ENCODE assay signal across 8 mouse cellular contexts in the genomic region with DNA sequence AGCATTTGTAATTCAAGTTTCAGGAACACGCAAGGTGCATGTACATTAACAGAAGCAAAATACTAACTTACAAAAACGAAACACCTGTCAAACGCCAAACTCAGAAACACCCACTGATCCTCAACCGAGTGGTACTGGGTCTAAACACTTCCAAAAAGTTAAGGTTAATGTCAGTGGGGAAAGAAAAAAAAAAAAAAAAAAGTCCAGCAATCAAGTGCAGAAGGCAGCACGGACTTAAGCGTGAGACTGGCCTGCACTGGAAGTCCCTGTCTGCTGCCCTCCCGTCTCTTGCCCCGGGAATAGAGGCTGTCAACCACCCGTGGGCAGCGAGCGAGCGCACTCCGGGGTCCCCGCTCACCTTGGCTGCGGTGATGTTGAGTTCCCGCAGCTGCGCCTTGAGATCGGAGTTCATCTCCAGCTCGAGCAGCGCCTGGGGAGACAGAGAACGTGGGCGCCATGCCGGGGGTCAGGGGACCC. TPM values are rescaled to one million over a fixed set of nuclear protein-coding genes. Genes with fewer than 3 reads are reported as not detected.
DNase-seq lines count a peak whose midpoint lies in the region; ATAC-seq and TF ChIP-seq lines count a peak whose summit lies in the region.

No protein-coding gene starts in this region.

- DNase-seq in lung, embryonic 14.5 days, result peak; percentile 45
- no peak for DNase-seq in lung, postnatal 4 days
- DNase-seq in left cerebral cortex, postnatal 36 days (ENCODE audit: low spot score in 2 of 2), result no peak
- no peak for DNase-seq in urinary bladder, postnatal 4 days (ENCODE audit: low spot score in 2 of 2)
- DNase-seq in adrenal gland, adult 8-10 months, result no peak

- intact Hi-C loops in left cerebral cortex, postnatal 36 days (cut with DNase I), result loop anchor here (5.0 kb wide), 1 partner anchor 43 kb away; no protein-coding TSS in a partner anchor

- peaks cover 48% of the 10 kb centered on the region for H3K36me3 ChIP-seq in lung, embryonic 14.5 days (ENCODE audit: insufficient read depth)
- peaks cover 43% of the 10 kb centered on the region for H3K36me3 ChIP-seq in embryonic facial prominence, embryonic 15.5 days
- peaks cover 45% of the 10 kb centered on the region for H3K36me3 ChIP-seq in limb, embryonic 13.5 days

- peak overlapping the region; percentile 86 for H3K4me3 ChIP-seq in lung, embryonic 14.5 days (ENCODE audit: low read depth, low read length)
- H3K4me3 ChIP-seq in embryonic facial prominence, embryonic 15.5 days (replicated peaks), result peak overlapping the region; percentile 85
- peak overlapping the region; percentile 92 for H3K4me3 ChIP-seq in limb, embryonic 13.5 days
- peak overlapping the region; percentile 89 for H3K4me3 ChIP-seq in olfactory bulb, adult 2 months (ENCODE audit: insufficient read depth, low read depth, low read length)

- WGBS in lung, embryonic 14.5 days, result 2% methylated on average over 23 of the region's 23 CpGs
- 1% methylated on average over 23 of the region's 23 CpGs for WGBS in embryonic facial prominence, embryonic 15.5 days
- WGBS in limb, embryonic 13.5 days, result 2% methylated on average over 23 of the region's 23 CpGs
- 2% methylated on average over 23 of the region's 23 CpGs for WGBS in olfactory bulb, adult 2 months

- TF ChIP-seq CTCF in lung, embryonic 14.5 days (IDR thresholded peaks at IDR 0.05; ENCODE audit: low read depth), result no peak
- TF ChIP-seq CTCF in olfactory bulb, adult 2 months (IDR thresholded peaks at IDR 0.05; ENCODE audit: insufficient read depth, low read depth, low read length), result no peak

- peak overlapping the region; percentile 90 for H3K27ac ChIP-seq in lung, embryonic 14.5 days (ENCODE audit: low read depth)
- H3K27ac ChIP-seq in embryonic facial prominence, embryonic 15.5 days (replicated peaks), result peak overlapping the region; percentile 91
- peak overlapping the region; percentile 90 for H3K27ac ChIP-seq in limb, embryonic 13.5 days
- H3K27ac ChIP-seq in olfactory bulb, adult 2 months (ENCODE audit: insufficient read depth, low read depth, low read length), result peak overlapping the region; percentile 36; the same call in 1 of the 2 replicates

- TF ChIP-seq POLR2A in olfactory bulb, adult 2 months (IDR thresholded peaks at IDR 0.05; ENCODE audit: insufficient read depth, low read depth, low read length), result no peak

- H3K27me3 ChIP-seq in lung, embryonic 14.5 days (ENCODE audit: insufficient read depth, low read length), result no peaks in the 10 kb centered on the region
- H3K27me3 ChIP-seq in embryonic facial prominence, embryonic 15.5 days, result no peaks in the 10 kb centered on the region
- H3K27me3 ChIP-seq in limb, embryonic 13.5 days, result no peaks in the 10 kb centered on the region

- ATAC-seq in lung, embryonic 14.5 days (ENCODE audit: insufficient read depth), result peak; percentile 12; the same call in 1 of the 2 replicates
- ATAC-seq in embryonic facial prominence, embryonic 15.5 days (ENCODE audit: insufficient number of reproducible peaks, low FRiP score, low TSS enrichment, low read depth), result 0 out of 2 replicates have a peak, but pooled peaks have one; percentile 9
- peak; percentile 20; the same call in 1 of the 2 replicates for ATAC-seq in limb, embryonic 13.5 days (ENCODE audit: low FRiP score, low read depth)

- H3K9ac ChIP-seq in lung, embryonic 14.5 days, result peak overlapping the region; percentile 99
- H3K9ac ChIP-seq in embryonic facial prominence, embryonic 15.5 days, result peak overlapping the region; percentile 99
- peak overlapping the region; percentile 99 for H3K9ac ChIP-seq in limb, embryonic 13.5 days

- H3K4me1 ChIP-seq in lung, embryonic 14.5 days (ENCODE audit: insufficient read depth), result peaks cover 2% of the 10 kb centered on the region; the same call in 1 of the 2 replicates
- H3K4me1 ChIP-seq in embryonic facial prominence, embryonic 15.5 days, result peaks cover 19% of the 10 kb centered on the region
- peaks cover 21% of the 10 kb centered on the region for H3K4me1 ChIP-seq in limb, embryonic 13.5 days
- H3K4me1 ChIP-seq in olfactory bulb, adult 2 months (ENCODE audit: control insufficient read depth, insufficient read depth, low read length), result peaks cover 10% of the 10 kb centered on the region

- peak overlapping the region; percentile 90 for H3K4me2 ChIP-seq in lung, embryonic 14.5 days
- H3K4me2 ChIP-seq in embryonic facial prominence, embryonic 15.5 days (replicated peaks), result peak overlapping the region; percentile 62
- peak overlapping the region; percentile 85 for H3K4me2 ChIP-seq in limb, embryonic 13.5 days (replicated peaks)

- no peaks in the 10 kb centered on the region for H3K9me3 ChIP-seq in lung, embryonic 14.5 days (ENCODE audit: low read depth, low read length)
- no peaks in the 10 kb centered on the region for H3K9me3 ChIP-seq in embryonic facial prominence, embryonic 15.5 days (replicated peaks)
- no peaks in the 10 kb centered on the region for H3K9me3 ChIP-seq in limb, embryonic 13.5 days

RNA-seq across cellular contexts. Expression of a gene that starts 0.7 kb away (rescaled TPM):
- 950 and 1,052 TPM in 2 replicates for polyA plus RNA-seq in lung, embryonic 14.5 days (2014; fragmentation: Nextera tagmentation; extraction: Ambion mirVana)
- polyA plus RNA-seq in embryonic facial prominence, embryonic 15.5 days (2015; fragmentation: Nextera tagmentation; extraction: Ambion mirVana), result 587 and 734 TPM in 2 replicates
- 682 and 708 TPM in 2 replicates for polyA plus RNA-seq in limb, embryonic 13.5 days (2015; fragmentation: Nextera tagmentation; extraction: Ambion mirVana)
- not detected in 2 replicates for polyA plus RNA-seq in olfactory bulb, adult 2 months (2012; ENCODE audit: insufficient read depth, insufficient read length, low replicate concordance, missing spikeins)
- total RNA-seq in left cerebral cortex, postnatal 36 days (2021), result 100 to 1,000 TPM; 261 to 290 TPM
- 100 to 1,000 TPM; 394 to 492 (median 461) TPM for total RNA-seq in adrenal gland, adult 8-10 months (2022)

RNA-seq across cellular contexts. Expression of a gene that starts 11.9 kb away (rescaled TPM):
- polyA plus RNA-seq in lung, embryonic 14.5 days (2014; fragmentation: Nextera tagmentation; extraction: Ambion mirVana), result 2.6 and 3.4 TPM in 2 replicates
- 0.15 and 0.37 TPM in 2 replicates for polyA plus RNA-seq in embryonic facial prominence, embryonic 15.5 days (2015; fragmentation: Nextera tagmentation; extraction: Ambion mirVana)
- polyA plus RNA-seq in limb, embryonic 13.5 days (2015; fragmentation: Nextera tagmentation; extraction: Ambion mirVana), result 0.17 and 0.31 TPM in 2 replicates
- not detected in 2 replicates for polyA plus RNA-seq in olfactory bulb, adult 2 months (2012; ENCODE audit: insufficient read depth, insufficient read length, low replicate concordance, missing spikeins)
- total RNA-seq in left cerebral cortex, postnatal 36 days (2021), result under 1 TPM; 0.57 to 0.59 TPM
- total RNA-seq in adrenal gland, adult 8-10 months (2022), result 1 to 10 TPM; 3.9 to 10.0 (median 7.3) TPM

RNA-seq across cellular contexts. Expression of a gene that starts 14.3 kb away (rescaled TPM):
- 30.0 and 32.8 TPM in 2 replicates for polyA plus RNA-seq in lung, embryonic 14.5 days (2014; fragmentation: Nextera tagmentation; extraction: Ambion mirVana)
- 30.3 and 32.2 TPM in 2 replicates for polyA plus RNA-seq in embryonic facial prominence, embryonic 15.5 days (2015; fragmentation: Nextera tagmentation; extraction: Ambion mirVana)
- 31.8 and 32.3 TPM in 2 replicates for polyA plus RNA-seq in limb, embryonic 13.5 days (2015; fragmentation: Nextera tagmentation; extraction: Ambion mirVana)
- not detected in 2 replicates for polyA plus RNA-seq in olfactory bulb, adult 2 months (2012; ENCODE audit: insufficient read depth, insufficient read length, low replicate concordance, missing spikeins)
- 10 to 100 TPM; 13.4 to 15.2 TPM for total RNA-seq in left cerebral cortex, postnatal 36 days (2021)
- 10 to 100 TPM; 14.0 to 20.1 (median 17.2) TPM for total RNA-seq in adrenal gland, adult 8-10 months (2022)

RNA-seq across cellular contexts. Expression of a gene that starts 39.9 kb away (rescaled TPM):
- 80.8 and 83.7 TPM in 2 replicates for polyA plus RNA-seq in lung, embryonic 14.5 days (2014; fragmentation: Nextera tagmentation; extraction: Ambion mirVana)
- 63.0 and 73.3 TPM in 2 replicates for polyA plus RNA-seq in embryonic facial prominence, embryonic 15.5 days (2015; fragmentation: Nextera tagmentation; extraction: Ambion mirVana)
- polyA plus RNA-seq in limb, embryonic 13.5 days (2015; fragmentation: Nextera tagmentation; extraction: Ambion mirVana), result 65.3 and 66.0 TPM in 2 replicates
- not detected in 2 replicates for polyA plus RNA-seq in olfactory bulb, adult 2 months (2012; ENCODE audit: insufficient read depth, insufficient read length, low replicate concordance, missing spikeins)
- 10 to 100 TPM; 32.0 to 36.8 TPM for total RNA-seq in left cerebral cortex, postnatal 36 days (2021)
- 100 to 1,000 TPM in 1 of 4 experiments, 10 to 100 TPM in 3; 83.4 to 109 (median 96.9) TPM for total RNA-seq in adrenal gland, adult 8-10 months (2022)

RNA-seq across cellular contexts. Expression of a gene that starts 52.8 kb away (rescaled TPM):
- not detected in 2 replicates for polyA plus RNA-seq in lung, embryonic 14.5 days (2014; fragmentation: Nextera tagmentation; extraction: Ambion mirVana)
- not detected in 2 replicates for polyA plus RNA-seq in embryonic facial prominence, embryonic 15.5 days (2015; fragmentation: Nextera tagmentation; extraction: Ambion mirVana)
- not detected in 2 replicates for polyA plus RNA-seq in limb, embryonic 13.5 days (2015; fragmentation: Nextera tagmentation; extraction: Ambion mirVana)
- not detected in 2 replicates for polyA plus RNA-seq in olfactory bulb, adult 2 months (2012; ENCODE audit: insufficient read depth, insufficient read length, low replicate concordance, missing spikeins)
- 1 to 10 TPM; 1.2 to 1.3 TPM for total RNA-seq in left cerebral cortex, postnatal 36 days (2021)
- not detected for total RNA-seq in adrenal gland, adult 8-10 months (2022)

Comparison
In these comparisons a context has a peak if more than half of its experiments do, and no peak if none do; other contexts are left out.
1. H3K27ac ChIP-seq: peak in every context shown above with its lines; median percentile 91 in embryonic facial prominence, embryonic 15.5 days; 90 in lung, embryonic 14.5 days; 90 in limb, embryonic 13.5 days; 36 in olfactory bulb, adult 2 months.
2. RNA of a gene that starts 14.3 kb away (polyA plus RNA-seq): 30.0 to 32.8 TPM in lung, embryonic 14.5 days, 30.3 to 32.2 TPM in embryonic facial prominence, embryonic 15.5 days and 31.8 to 32.3 TPM in limb, embryonic 13.5 days; not detected in olfactory bulb, adult 2 months; every median in the first group is over 10 times any median in the second.
3. Peak in every context shown above with its lines, with median percentiles within 50 percentile points of each other: ATAC-seq, H3K4me2 ChIP-seq, H3K4me3 ChIP-seq and H3K9ac ChIP-seq.